Mouse (Mus musculus): ENCODE data around the gene Zfp428.

DNA sequence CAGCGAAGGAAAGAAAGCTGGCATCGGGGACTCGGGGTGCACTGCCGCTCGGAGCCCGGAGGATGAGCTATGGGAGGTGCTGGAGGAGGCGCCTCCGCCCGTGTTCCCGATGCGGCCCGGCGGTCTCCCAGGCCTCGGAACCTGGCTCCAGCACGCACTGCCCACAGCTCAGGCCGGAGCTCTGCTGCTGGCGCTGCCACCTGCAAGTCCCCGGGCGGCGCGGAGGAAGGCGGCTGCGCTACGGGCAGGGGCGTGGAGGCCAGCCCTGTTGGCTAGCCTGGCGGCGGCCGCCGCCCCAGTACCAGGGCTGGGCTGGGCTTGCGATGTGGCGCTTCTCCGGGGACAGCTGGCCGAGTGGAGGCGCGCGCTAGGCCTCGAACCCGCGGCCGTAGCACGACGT lies 27.0 kb downstream of the Zfp428 start:
- TF ChIP-seq POLR2A (IDR thresholded peaks at IDR 0.05; ENCODE audit: insufficient read depth, low read length) (no peak), CTCF (IDR thresholded peaks at IDR 0.05; ENCODE audit: low read depth, low read length) (no peak), EP300 (IDR thresholded peaks at IDR 0.05; ENCODE audit: insufficient read depth, low read depth, low read length) (no peak)

Measured in ES-Bruce4 (cell line).